Mouse (Mus musculus): ENCODE measurements at regions not wholly inside any gene's neighbourhood (a gene's known extent, or its start where the extent isn't known, plus 50 kb on each side); places are given as distances from the start of the nearest gene placed in this dataset.
"Not testable (repeated sequence)": the region's sequence is repeated elsewhere in the genome, so short reads cannot be mapped to it uniquely, and the experiment has no call there.

GRCm38 (mm10) chr10:111592416-111593149, 86.5 kb downstream of the Phlda1 start:
- DNase-seq (ENCODE audit: low read depth, low spot score) = no peak

DNA sequence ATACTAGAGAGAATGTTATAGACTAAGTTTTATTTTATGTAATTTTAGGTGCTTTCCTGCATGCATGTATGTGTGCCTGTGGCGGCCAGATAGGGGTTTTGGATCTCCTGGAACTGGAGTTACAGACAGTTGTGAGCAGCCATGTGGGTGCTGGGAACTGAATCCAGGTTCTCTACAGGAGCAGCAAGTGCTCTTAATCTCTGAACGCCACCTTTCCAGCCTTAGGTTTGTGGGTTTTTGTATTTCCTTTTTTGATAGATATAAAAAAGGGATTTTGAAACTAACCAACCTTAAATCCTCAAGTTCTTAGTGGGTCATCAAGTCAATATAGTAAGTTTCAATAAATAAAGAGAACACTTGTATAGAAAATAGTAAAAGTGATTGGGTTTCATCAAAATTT, 87.2 kb downstream of the Phlda1 start:
- DNase-seq (ENCODE audit: low read depth, low spot score) = no peak

- DNase-seq (ENCODE audit: low read depth, low spot score) = no peak
Measured at GRCm38 (mm10) chr10:111594171-111594570, 88.1 kb downstream of the Phlda1 start.

DNA sequence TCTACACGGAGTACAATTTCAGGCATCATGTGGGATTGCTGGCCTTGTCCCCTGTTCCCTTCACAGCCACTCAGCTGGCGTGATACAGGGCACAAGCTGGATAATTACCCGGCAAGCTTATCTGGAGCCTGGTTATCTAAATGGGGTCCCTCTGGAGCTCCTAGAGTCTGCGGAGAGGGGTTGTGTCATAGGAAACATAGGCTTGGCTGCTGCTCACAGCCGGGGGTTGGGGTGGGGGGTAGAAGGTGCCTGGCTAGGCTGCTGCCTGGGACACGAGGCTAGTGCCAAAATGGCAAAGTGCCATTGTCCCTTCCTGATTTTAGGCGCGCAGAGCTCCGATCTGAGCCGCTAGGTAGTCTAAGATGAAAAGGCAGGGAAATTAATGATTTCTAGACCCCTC, 88.6 kb downstream of the Phlda1 start:
- no peak for DNase-seq (ENCODE audit: low read depth, low spot score)

- no peak for DNase-seq (ENCODE audit: low read depth, low spot score)
Measured at GRCm38 (mm10) chr10:111595513-111595995, 89.5 kb downstream of the Phlda1 start.

DNA sequence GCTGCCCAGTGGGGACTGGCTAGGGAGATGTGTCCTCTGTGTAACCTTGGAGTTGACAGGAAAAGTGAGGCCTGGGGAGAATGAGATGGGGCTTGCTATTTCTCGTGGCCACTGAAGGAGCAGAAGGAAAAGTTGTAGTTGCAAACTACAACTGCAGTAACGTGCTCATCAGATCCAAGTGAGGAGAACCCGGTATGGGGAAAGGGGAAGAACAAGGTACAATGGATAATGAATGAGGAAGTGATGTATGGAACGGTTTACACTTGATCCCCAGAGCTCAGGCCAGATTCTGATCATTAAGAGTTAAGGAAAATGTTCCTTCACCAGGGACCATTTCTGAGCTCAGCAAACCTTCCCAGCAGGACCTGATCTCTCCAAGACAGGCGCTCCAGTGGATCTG, 92.6 kb downstream of the Phlda1 start:
- DNase-seq (ENCODE audit: low read depth, low spot score) = no peak

- no peak for DNase-seq (ENCODE audit: low read depth, low spot score)
Measured at GRCm38 (mm10) chr10:111599297-111600250, 93.5 kb downstream of the Phlda1 start.

GRCm38 (mm10) chr10:111600251-111600620, 94.2 kb downstream of the Phlda1 start:
- DNase-seq (ENCODE audit: low read depth, low spot score) = no peak

- DNase-seq (ENCODE audit: low read depth, low spot score) = no peak
Measured at GRCm38 (mm10) chr10:111600677-111601099, 94.6 kb downstream of the Phlda1 start.

- DNase-seq (ENCODE audit: low read depth, low spot score) = no peak
Measured at GRCm38 (mm10) chr10:111603166-111603565, 97.1 kb downstream of the Phlda1 start.

DNA sequence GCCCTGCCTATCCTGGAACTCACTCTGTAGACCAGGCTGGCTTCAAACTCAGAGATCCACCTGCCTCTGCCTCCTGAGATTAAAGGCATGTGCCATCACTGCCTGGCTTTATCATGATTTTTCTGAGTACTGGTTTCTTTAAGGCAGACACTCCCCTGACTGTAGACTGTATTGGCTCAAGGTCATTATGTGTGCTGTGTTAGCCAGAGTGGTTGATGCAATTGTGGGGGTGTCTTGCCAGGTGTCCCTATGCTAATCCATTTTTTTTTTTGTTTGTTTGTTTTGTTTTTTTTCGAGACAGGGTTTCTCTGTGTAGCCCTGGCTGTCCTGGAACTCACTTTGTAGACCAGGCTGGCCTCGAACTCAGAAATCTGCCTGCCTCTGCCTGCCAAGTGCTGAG, 101.3 kb downstream of the Phlda1 start:
- not testable (repeated sequence) for DNase-seq (ENCODE audit: low read depth, low spot score)

- DNase-seq (ENCODE audit: low read depth, low spot score) = no peak
Measured at GRCm38 (mm10) chr10:111608385-111609093, 102.5 kb downstream of the Phlda1 start.

GRCm38 (mm10) chr10:111609889-111610288, 103.8 kb downstream of the Phlda1 start:
- no peak for DNase-seq (ENCODE audit: low read depth, low spot score)

- DNase-seq (ENCODE audit: low read depth, low spot score) = no peak
Measured at GRCm38 (mm10) chr10:111619627-111620270, 113.7 kb downstream of the Phlda1 start.

GRCm38 (mm10) chr10:111620927-111621676, 115.0 kb downstream of the Phlda1 start:
- no peak for DNase-seq (ENCODE audit: low read depth, low spot score)

DNA sequence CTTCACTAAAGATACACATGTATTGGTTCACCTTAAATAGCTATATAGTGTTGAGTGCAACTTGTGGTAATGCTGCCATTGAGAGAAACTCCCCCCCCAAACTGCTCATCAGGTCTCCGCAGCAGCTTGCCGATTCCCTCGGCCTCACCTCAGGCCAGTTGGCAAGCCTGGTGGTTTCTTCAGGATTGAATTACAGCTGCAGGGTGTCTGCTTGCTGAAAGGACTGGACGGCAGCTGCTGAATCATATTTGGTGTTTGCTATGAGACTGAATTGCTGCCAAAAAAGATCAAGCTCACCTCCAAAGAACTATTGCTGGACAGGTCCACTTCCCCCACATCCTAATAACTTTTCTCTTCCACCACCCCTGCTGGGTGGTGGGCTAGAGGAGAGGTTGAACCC, 116.7 kb downstream of the Phlda1 start:
- DNase-seq (ENCODE audit: low read depth, low spot score) = no peak

DNA sequence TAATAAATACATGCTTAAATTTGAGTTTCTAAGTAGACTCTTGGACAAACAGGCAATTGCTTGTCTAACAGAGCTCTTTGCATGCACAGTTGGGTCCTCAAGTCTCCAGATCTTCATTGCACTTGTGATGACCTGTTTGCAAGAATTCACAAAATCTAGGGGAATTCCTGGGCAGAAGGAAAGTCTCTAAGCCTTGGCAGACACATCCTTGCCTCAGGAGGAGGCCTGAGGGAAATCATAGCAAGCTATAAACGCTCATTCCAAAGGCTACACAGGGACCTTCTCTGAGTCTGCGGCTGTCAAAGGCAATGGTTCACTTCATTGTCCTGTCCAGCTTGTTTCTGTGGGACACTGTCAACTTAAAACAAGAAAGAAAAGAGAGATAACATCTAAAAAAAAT, 117.9 kb downstream of the Phlda1 start:
- no peak for DNase-seq (ENCODE audit: low read depth, low spot score)

DNA sequence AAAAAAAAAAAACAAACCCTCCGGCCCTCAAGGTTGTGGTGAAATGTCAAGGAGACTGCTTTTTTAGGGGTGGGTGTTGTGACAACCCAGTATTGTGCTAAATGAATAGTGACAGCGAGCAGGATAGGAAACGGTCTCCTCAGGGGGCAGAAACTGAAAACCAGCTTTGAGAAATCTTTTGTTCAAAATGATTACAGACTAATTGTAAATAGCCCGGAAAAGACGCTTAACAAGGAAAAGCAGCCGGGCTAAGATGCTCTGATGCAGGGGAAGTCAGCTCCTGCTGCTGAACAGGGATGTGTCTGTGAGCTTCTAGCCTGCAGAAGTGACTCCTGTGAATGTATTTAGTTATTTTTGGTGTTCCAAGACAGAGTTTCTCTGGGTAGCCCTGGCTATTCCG, 118.5 kb downstream of the Phlda1 start:
- DNase-seq (ENCODE audit: low read depth, low spot score) = no peak

DNA sequence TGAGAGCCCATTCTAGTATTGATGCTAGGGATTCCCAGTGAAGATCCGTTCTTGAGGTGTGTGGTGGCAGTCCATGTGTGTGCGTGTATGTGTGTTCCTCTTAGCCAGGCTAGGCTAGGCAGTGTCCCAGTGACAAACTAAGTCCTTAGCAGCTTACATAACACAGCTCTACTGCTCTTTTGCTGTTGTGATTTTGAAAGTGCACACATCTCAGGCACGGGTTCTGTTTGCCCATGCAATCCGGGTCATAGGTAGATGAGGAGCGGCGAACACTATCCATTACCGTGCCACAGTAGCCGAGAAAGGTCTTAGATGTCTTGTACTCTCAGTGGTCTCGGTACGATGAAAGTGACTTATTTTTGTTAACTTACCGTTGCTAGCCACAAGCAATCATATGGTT, 119.5 kb downstream of the Phlda1 start:
- no peak for DNase-seq (ENCODE audit: low read depth, low spot score)

DNA sequence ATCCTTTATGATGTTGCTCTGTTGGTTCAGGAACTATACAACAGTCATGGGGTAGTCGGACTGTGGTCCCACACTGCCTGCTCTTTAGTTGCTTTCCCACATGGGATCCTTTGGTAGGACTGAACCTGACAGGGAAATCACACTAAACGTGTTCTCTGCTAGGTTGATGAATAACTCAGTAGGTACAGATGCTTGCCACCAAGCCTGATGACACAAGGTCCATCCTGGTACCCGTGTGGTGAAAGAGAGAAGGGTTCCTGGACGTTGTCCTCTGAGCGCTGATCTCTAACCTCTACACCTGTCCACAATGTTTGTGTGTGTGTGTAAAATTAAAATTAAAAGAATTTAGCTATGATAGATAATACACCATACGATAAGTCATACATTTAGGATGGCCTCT, 119.9 kb downstream of the Phlda1 start:
- no peak for DNase-seq (ENCODE audit: low read depth, low spot score)

DNA sequence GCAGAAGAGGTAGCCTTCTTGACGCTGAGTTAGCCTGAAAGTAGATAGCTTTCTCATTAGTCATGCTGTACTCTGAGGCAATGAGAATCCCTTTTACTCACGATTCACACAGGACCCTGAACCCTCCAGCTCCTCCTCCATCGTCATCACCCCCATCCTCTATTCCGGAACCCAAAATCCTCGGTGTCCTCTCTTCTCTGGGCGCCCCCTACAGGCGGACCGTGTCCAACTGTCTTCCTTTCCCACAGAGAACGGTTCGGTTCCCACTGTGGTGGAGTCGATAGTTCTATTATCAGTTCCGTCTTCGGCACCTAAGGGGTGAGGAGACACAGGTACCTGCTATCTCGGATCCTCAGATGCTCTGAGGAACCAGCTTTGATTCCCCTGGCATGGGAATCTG, 130.2 kb downstream of the Phlda1 start:
- no peak for DNase-seq (ENCODE audit: low read depth, low spot score)

All from c-Kit-negative CD71-positive TER-119-positive erythroid progenitor cells, embryonic 14.5 days (primary cell).